ENCODE assay signal across 9 mouse cellular contexts in the genomic region with DNA sequence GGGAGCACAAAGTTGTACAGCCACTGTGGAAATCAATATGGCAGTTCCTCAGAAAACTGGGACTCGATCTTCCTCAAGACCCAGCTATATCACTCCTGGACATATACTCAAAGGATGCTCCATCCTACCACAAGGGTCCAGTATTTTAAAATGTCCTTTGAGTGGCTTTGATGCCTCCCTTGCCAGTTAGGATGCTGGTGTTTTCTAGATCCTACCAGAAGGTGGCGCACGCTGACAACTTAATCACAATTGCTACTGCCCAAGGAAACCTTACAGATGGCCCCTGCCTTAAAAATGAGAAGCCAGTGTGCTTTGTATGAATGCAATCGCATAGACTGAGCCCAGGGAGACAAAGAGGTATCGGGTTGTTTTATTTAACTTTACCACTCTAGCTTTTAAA. TPM values are rescaled to one million over a fixed set of nuclear protein-coding genes. Genes with fewer than 3 reads are reported as not detected.
DNase-seq lines count a peak whose midpoint lies in the region; ATAC-seq and TF ChIP-seq lines count a peak whose summit lies in the region.
"Had no signal": no experiment of that assay in that cellular context is flagged by ENCODE, and none has a peak within 500 bp of the region (broad histone marks: within the 10 kb centered on the region; RNA-seq: fewer than 3 reads in every experiment).

No protein-coding gene starts in this region.

- no peak overlapping the region for H3K4me2 ChIP-seq in embryonic facial prominence, embryonic 11.5 days (ENCODE audit: low read depth, low read length)
- H3K4me2 ChIP-seq in liver, postnatal 0 days (ENCODE audit: low read depth, low read length), result no peak overlapping the region

- no peak overlapping the region for H3K27ac ChIP-seq in embryonic facial prominence, embryonic 11.5 days (replicated peaks; ENCODE audit: low read depth, low read length)
- no peak overlapping the region for H3K27ac ChIP-seq in liver, postnatal 0 days (ENCODE audit: low read depth)

- WGBS in embryonic facial prominence, embryonic 11.5 days, result 17% methylated on average over 5 of the region's 5 CpGs
- 15% methylated on average over 5 of the region's 5 CpGs for WGBS in liver, postnatal 0 days (ENCODE audit: insufficient replicate concordance)

- H3K4me1 ChIP-seq in embryonic facial prominence, embryonic 11.5 days (ENCODE audit: control insufficient read depth, insufficient read depth, low read length), result no peaks in the 10 kb centered on the region
- H3K4me1 ChIP-seq in liver, postnatal 0 days (ENCODE audit: insufficient read depth), result no peaks in the 10 kb centered on the region

- H3K36me3 ChIP-seq in embryonic facial prominence, embryonic 11.5 days (replicated peaks; ENCODE audit: control insufficient read depth, insufficient read depth, low read depth, low read length), result no peaks in the 10 kb centered on the region
- peaks cover 3% of the 10 kb centered on the region; the same call in 1 of the 2 replicates for H3K36me3 ChIP-seq in liver, postnatal 0 days (replicated peaks; ENCODE audit: insufficient read depth, low read length)

- ATAC-seq in embryonic facial prominence, embryonic 11.5 days (replicated peaks; ENCODE audit: insufficient number of reproducible peaks, low FRiP score, low TSS enrichment, low read depth), result 0 out of 2 replicates have a peak, but pooled peaks have one; percentile 45
- no peak for ATAC-seq in liver, postnatal 0 days
- peak; percentile 42; the same call in 1 of the 2 replicates for ATAC-seq in neutrophil, adult 5-6 weeks (ENCODE audit: extremely low read depth, insufficient number of reproducible peaks, low FRiP score, poor library complexity, severe bottlenecking)

- H3K27me3 ChIP-seq in embryonic facial prominence, embryonic 11.5 days (ENCODE audit: control insufficient read depth, insufficient read depth, low read length), result no peaks in the 10 kb centered on the region
- H3K27me3 ChIP-seq in liver, postnatal 0 days (ENCODE audit: insufficient read depth, low read length), result no peaks in the 10 kb centered on the region

- no peaks in the 10 kb centered on the region for H3K9me3 ChIP-seq in embryonic facial prominence, embryonic 11.5 days (replicated peaks; ENCODE audit: control insufficient read depth, low read length)
- H3K9me3 ChIP-seq in liver, postnatal 0 days (ENCODE audit: low read length), result no peaks in the 10 kb centered on the region

- no peak overlapping the region for H3K9ac ChIP-seq in embryonic facial prominence, embryonic 11.5 days (replicated peaks; ENCODE audit: low read length)
- no peak overlapping the region for H3K9ac ChIP-seq in liver, postnatal 0 days (replicated peaks)

- DNase-seq in CD8-positive naive resting alpha-beta T cell, adult 2 months (ENCODE audit: low read depth in 2 of 2, low spot score in 2 of 2), result peak; percentile 72 to 73
- peak; percentile 80 to 85 for DNase-seq in adrenal gland, postnatal 36 days
- DNase-seq in embryonic facial prominence, embryonic 11.5 days (ENCODE audit: low spot score), result peak; percentile 90
- DNase-seq in heart, adult 9 months (ENCODE audit: low spot score in 2 of 2), result peak; percentile 38 to 69
- DNase-seq in kidney, postnatal 25 days, result peak; percentile 69 to 85
- DNase-seq in liver, postnatal 0 days, result peak; percentile 78
- peak; percentile 83 for DNase-seq in thymus, postnatal 0 days (ENCODE audit: low spot score)

- TF ChIP-seq CTCF in liver, postnatal 0 days (IDR thresholded peaks at IDR 0.05; ENCODE audit: low read depth), result peak; percentile 91

- TF ChIP-seq EP300 in liver, postnatal 0 days (IDR thresholded peaks at IDR 0.05; ENCODE audit: low read depth), result no peak

- no peak overlapping the region for H3K4me3 ChIP-seq in embryonic facial prominence, embryonic 11.5 days (ENCODE audit: low read depth, low read length)
- no peak overlapping the region for H3K4me3 ChIP-seq in liver, postnatal 0 days (ENCODE audit: low read depth, low read length)
- H3K4me3 ChIP-seq: erythroblast, embryonic 14.5 days had no signal

RNA-seq across cellular contexts. Expression of gene Pdcl3, which starts 15.7 kb away (rescaled TPM):
- 100 to 1,000 TPM in 1 of 2 experiments, 10 to 100 TPM in 1; 97.9 to 103 TPM for total RNA-seq in adrenal gland, postnatal 36 days (2021)
- polyA plus RNA-seq in embryonic facial prominence, embryonic 11.5 days (2014; fragmentation: Nextera tagmentation; extraction: Ambion mirVana), result 152 and 168 TPM in 2 replicates
- polyA plus RNA-seq in liver, postnatal 0 days (2015; fragmentation: Nextera tagmentation; extraction: Ambion mirVana), result 42.5 and 42.8 TPM in 2 replicates
- total RNA-seq in neutrophil, adult 5-6 weeks (2017), result 39.8 and 45.5 TPM in 2 replicates
- 117 and 123 TPM in 2 replicates for polyA plus RNA-seq in thymus, postnatal 0 days (2015; fragmentation: Nextera tagmentation; extraction: Ambion mirVana)
